In the genomic region with DNA sequence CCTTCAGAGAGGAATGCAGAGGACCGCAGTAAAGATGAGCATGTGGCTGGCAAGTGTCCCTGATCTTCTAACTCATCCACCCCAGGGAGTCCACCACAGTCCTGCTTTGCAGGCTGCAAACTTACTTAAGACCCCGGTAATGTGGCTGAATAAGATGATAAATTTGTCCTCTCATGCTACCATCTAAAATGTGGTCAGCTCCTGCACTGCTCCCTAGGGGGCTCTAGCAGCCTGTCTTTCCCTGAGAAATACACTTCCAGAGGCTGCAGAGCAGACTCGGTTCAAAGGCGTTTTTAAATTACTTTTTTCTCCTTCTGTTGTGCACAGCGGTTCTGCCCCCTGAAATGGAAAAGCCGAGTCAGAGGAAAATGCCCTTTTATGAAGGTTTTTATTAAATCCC, we compare ENCODE assay signal across 9 mouse cellular contexts. TPM values are rescaled to one million over a fixed set of nuclear protein-coding genes. Genes with fewer than 3 reads are reported as not detected.
A peak's percentile ranks its signal among the peaks of the same experiment; 100 is the strongest.
DNase-seq lines count a peak whose midpoint lies in the region; ATAC-seq lines count a peak whose summit lies in the region.
"Had no signal": no experiment of that assay in that cellular context is flagged by ENCODE, and none has a peak within 500 bp of the region (broad histone marks: within the 10 kb centered on the region; RNA-seq: fewer than 3 reads in every experiment).

No protein-coding gene starts in this region.

- no peaks in the 10 kb centered on the region for H3K4me1 ChIP-seq in forebrain, embryonic 14.5 days (ENCODE audit: control insufficient read depth, insufficient read depth, low read length)
- H3K4me1 ChIP-seq in forebrain, embryonic 11.5 days (replicated peaks; ENCODE audit: control insufficient read depth, insufficient read depth, low read length): no peaks in the 10 kb centered on the region
- H3K4me1 ChIP-seq in limb, embryonic 11.5 days (ENCODE audit: control insufficient read depth, insufficient read depth, low read length): no peaks in the 10 kb centered on the region
- peaks cover 16% of the 10 kb centered on the region for H3K4me1 ChIP-seq in limb, embryonic 10.5 days
- peaks cover 3% of the 10 kb centered on the region for H3K4me1 ChIP-seq in hindbrain, embryonic 16.5 days (ENCODE audit: control insufficient read depth, insufficient read depth, low read depth, low read length)
- peaks cover 27% of the 10 kb centered on the region for H3K4me1 ChIP-seq in neural tube, embryonic 13.5 days (replicated peaks)

- peak; percentile 58 for ATAC-seq in forebrain, embryonic 14.5 days
- ATAC-seq in forebrain, embryonic 11.5 days (replicated peaks; ENCODE audit: low FRiP score): no peak
- no peak for ATAC-seq in limb, embryonic 11.5 days (ENCODE audit: insufficient number of reproducible peaks, low FRiP score, low TSS enrichment, low read depth)
- ATAC-seq in hindbrain, embryonic 16.5 days: peak; percentile 46
- peak; percentile 48; the same call in 1 of the 2 replicates for ATAC-seq in neural tube, embryonic 13.5 days (ENCODE audit: low read depth)

- H3K4me2 ChIP-seq in forebrain, embryonic 14.5 days (ENCODE audit: low read length): no peak overlapping the region
- H3K4me2 ChIP-seq in forebrain, embryonic 11.5 days (ENCODE audit: low read depth, low read length, severe bottlenecking): no peak overlapping the region
- no peak overlapping the region for H3K4me2 ChIP-seq in limb, embryonic 11.5 days (ENCODE audit: low read depth, severe bottlenecking)
- H3K4me2 ChIP-seq in hindbrain, embryonic 16.5 days (ENCODE audit: low read length): no peak overlapping the region
- no peak overlapping the region for H3K4me2 ChIP-seq in neural tube, embryonic 13.5 days

- H3K9me3 ChIP-seq in forebrain, embryonic 14.5 days (replicated peaks; ENCODE audit: control insufficient read depth, low read length): no peaks in the 10 kb centered on the region
- no peaks in the 10 kb centered on the region for H3K9me3 ChIP-seq in forebrain, embryonic 11.5 days (ENCODE audit: control insufficient read depth, low read length)
- H3K9me3 ChIP-seq in limb, embryonic 11.5 days (ENCODE audit: control insufficient read depth, low read length): no peaks in the 10 kb centered on the region
- no peaks in the 10 kb centered on the region for H3K9me3 ChIP-seq in limb, embryonic 10.5 days (replicated peaks)
- no peaks in the 10 kb centered on the region for H3K9me3 ChIP-seq in hindbrain, embryonic 16.5 days (ENCODE audit: control insufficient read depth, low read length)
- no peaks in the 10 kb centered on the region for H3K9me3 ChIP-seq in neural tube, embryonic 13.5 days
- H3K9me3 ChIP-seq: G1E had no signal

- H3K27ac ChIP-seq in forebrain, embryonic 14.5 days (ENCODE audit: low read depth, low read length): no peak overlapping the region
- H3K27ac ChIP-seq in forebrain, embryonic 11.5 days (ENCODE audit: low read depth, low read length): no peak overlapping the region
- no peak overlapping the region for H3K27ac ChIP-seq in limb, embryonic 11.5 days (replicated peaks; ENCODE audit: low read depth, low read length)
- H3K27ac ChIP-seq in limb, embryonic 10.5 days: no peak overlapping the region
- no peak overlapping the region for H3K27ac ChIP-seq in hindbrain, embryonic 16.5 days (ENCODE audit: low read depth, low read length)
- peak overlapping the region; percentile 62; the same call in 1 of the 2 replicates for H3K27ac ChIP-seq in neural tube, embryonic 13.5 days (replicated peaks)

- DNase-seq in forebrain, embryonic 14.5 days (ENCODE audit: low spot score): peak; percentile 71
- DNase-seq in forebrain, embryonic 11.5 days (ENCODE audit: low spot score): no peak
- peak; percentile 33 for DNase-seq in limb, embryonic 11.5 days (ENCODE audit: low spot score)
- DNase-seq in limb, embryonic 10.5 days (ENCODE audit: low spot score): no peak
- DNase-seq in cerebellum, adult 9-11 months: no peak
- no peak for DNase-seq in spleen, postnatal 4 days (ENCODE audit: low spot score in 2 of 2)

- H3K4me3 ChIP-seq in forebrain, embryonic 14.5 days (ENCODE audit: low read depth, low read length): no peak overlapping the region
- no peak overlapping the region for H3K4me3 ChIP-seq in forebrain, embryonic 11.5 days (ENCODE audit: low read depth, low read length)
- no peak overlapping the region for H3K4me3 ChIP-seq in limb, embryonic 11.5 days (ENCODE audit: low read depth, low read length)
- H3K4me3 ChIP-seq in limb, embryonic 10.5 days: no peak overlapping the region
- H3K4me3 ChIP-seq in hindbrain, embryonic 16.5 days (ENCODE audit: low read length): no peak overlapping the region
- no peak overlapping the region for H3K4me3 ChIP-seq in neural tube, embryonic 13.5 days

- H3K36me3 ChIP-seq in forebrain, embryonic 14.5 days (ENCODE audit: control insufficient read depth, insufficient read depth, low read length): no peaks in the 10 kb centered on the region
- no peaks in the 10 kb centered on the region for H3K36me3 ChIP-seq in forebrain, embryonic 11.5 days (ENCODE audit: control insufficient read depth, insufficient read depth, low read length)
- H3K36me3 ChIP-seq in limb, embryonic 11.5 days (ENCODE audit: control insufficient read depth, insufficient read depth, low read length): no peaks in the 10 kb centered on the region
- H3K36me3 ChIP-seq in limb, embryonic 10.5 days: no peaks in the 10 kb centered on the region
- no peaks in the 10 kb centered on the region for H3K36me3 ChIP-seq in hindbrain, embryonic 16.5 days (ENCODE audit: control insufficient read depth, insufficient read depth, low read length)
- H3K36me3 ChIP-seq in neural tube, embryonic 13.5 days: no peaks in the 10 kb centered on the region
- H3K36me3 ChIP-seq: G1E had no signal

- no peaks in the 10 kb centered on the region for H3K27me3 ChIP-seq in forebrain, embryonic 14.5 days (replicated peaks; ENCODE audit: control insufficient read depth, insufficient read depth, low read length)
- H3K27me3 ChIP-seq in forebrain, embryonic 11.5 days (ENCODE audit: control insufficient read depth, insufficient read depth, low read length): no peaks in the 10 kb centered on the region
- no peaks in the 10 kb centered on the region for H3K27me3 ChIP-seq in limb, embryonic 11.5 days (ENCODE audit: control insufficient read depth, insufficient read depth, low read length)
- H3K27me3 ChIP-seq in limb, embryonic 10.5 days (ENCODE audit: low read depth, poor library complexity, severe bottlenecking): peaks cover 6% of the 10 kb centered on the region; the same call in 1 of the 2 replicates
- no peaks in the 10 kb centered on the region for H3K27me3 ChIP-seq in hindbrain, embryonic 16.5 days (replicated peaks; ENCODE audit: control insufficient read depth, insufficient read depth, low read length)
- no peaks in the 10 kb centered on the region for H3K27me3 ChIP-seq in neural tube, embryonic 13.5 days

- 13% methylated on average over 6 of the region's 6 CpGs for WGBS in forebrain, embryonic 14.5 days
- 25% methylated on average over 6 of the region's 6 CpGs for WGBS in forebrain, embryonic 11.5 days
- 23% methylated on average over 6 of the region's 6 CpGs for WGBS in limb, embryonic 11.5 days
- 37% methylated on average over 6 of the region's 6 CpGs for WGBS in limb, embryonic 10.5 days
- 10% methylated on average over 6 of the region's 6 CpGs for WGBS in hindbrain, embryonic 16.5 days
- WGBS in neural tube, embryonic 13.5 days: 13% methylated on average over 6 of the region's 6 CpGs

- H3K9ac ChIP-seq in forebrain, embryonic 14.5 days (ENCODE audit: low read length): no peak overlapping the region
- H3K9ac ChIP-seq in forebrain, embryonic 11.5 days (ENCODE audit: low read length): no peak overlapping the region
- no peak overlapping the region for H3K9ac ChIP-seq in limb, embryonic 11.5 days (ENCODE audit: low read length)
- 0 out of 2 replicates have a peak overlapping the region, but pooled peaks have one; percentile 5 for H3K9ac ChIP-seq in hindbrain, embryonic 16.5 days (ENCODE audit: low read depth, low read length)
- H3K9ac ChIP-seq in neural tube, embryonic 13.5 days: no peak overlapping the region

RNA-seq across cellular contexts. Expression of gene 1700001L19Rik, which starts 4.0 kb away (rescaled TPM):
- 3.3 and 4.4 TPM in 2 replicates for polyA plus RNA-seq in forebrain, embryonic 14.5 days (2014; fragmentation: Nextera tagmentation; extraction: Ambion mirVana)
- polyA plus RNA-seq in forebrain, embryonic 11.5 days (2014; fragmentation: Nextera tagmentation; extraction: Ambion mirVana): 0.93 and 1.1 TPM in 2 replicates
- 0.64 and 1.1 TPM in 2 replicates for polyA plus RNA-seq in limb, embryonic 11.5 days (2014; fragmentation: Nextera tagmentation; extraction: Ambion mirVana)
- 0.34 and 0.95 TPM in 2 replicates for polyA plus RNA-seq in limb, embryonic 10.5 days (2016; fragmentation: Nextera tagmentation; extraction: Ambion mirVana)
- 9.4 and 14.4 TPM in 2 replicates for polyA plus RNA-seq in hindbrain, embryonic 16.5 days (2015; fragmentation: Nextera tagmentation; extraction: Ambion mirVana)
- 2.9 and 3.8 TPM in 2 replicates for polyA plus RNA-seq in neural tube, embryonic 13.5 days (2015; fragmentation: Nextera tagmentation; extraction: Ambion mirVana)
- polyA plus RNA-seq: G1E had no signal

RNA-seq across cellular contexts. Expression of gene Fastkd3, which starts 19.1 kb away (rescaled TPM):
- 28.5 and 31.1 TPM in 2 replicates for polyA plus RNA-seq in forebrain, embryonic 14.5 days (2014; fragmentation: Nextera tagmentation; extraction: Ambion mirVana)
- 43.4 and 46.6 TPM in 2 replicates for polyA plus RNA-seq in forebrain, embryonic 11.5 days (2014; fragmentation: Nextera tagmentation; extraction: Ambion mirVana)
- 51.2 and 54.2 TPM in 2 replicates for polyA plus RNA-seq in limb, embryonic 11.5 days (2014; fragmentation: Nextera tagmentation; extraction: Ambion mirVana)
- polyA plus RNA-seq in limb, embryonic 10.5 days (2016; fragmentation: Nextera tagmentation; extraction: Ambion mirVana): 55.7 and 59.2 TPM in 2 replicates
- 21.9 and 22.3 TPM in 2 replicates for polyA plus RNA-seq in hindbrain, embryonic 16.5 days (2015; fragmentation: Nextera tagmentation; extraction: Ambion mirVana)
- polyA plus RNA-seq in neural tube, embryonic 13.5 days (2015; fragmentation: Nextera tagmentation; extraction: Ambion mirVana): 24.7 and 32.9 TPM in 2 replicates

RNA-seq across cellular contexts. Expression of gene Mtrr, which starts 19.2 kb away (rescaled TPM):
- polyA plus RNA-seq in forebrain, embryonic 14.5 days (2014; fragmentation: Nextera tagmentation; extraction: Ambion mirVana): 10.4 and 12.8 TPM in 2 replicates
- polyA plus RNA-seq in forebrain, embryonic 11.5 days (2014; fragmentation: Nextera tagmentation; extraction: Ambion mirVana): 21.6 and 22.3 TPM in 2 replicates
- polyA plus RNA-seq in limb, embryonic 11.5 days (2014; fragmentation: Nextera tagmentation; extraction: Ambion mirVana): 21.9 and 24.7 TPM in 2 replicates
- polyA plus RNA-seq in limb, embryonic 10.5 days (2016; fragmentation: Nextera tagmentation; extraction: Ambion mirVana): 25.2 and 28.7 TPM in 2 replicates
- polyA plus RNA-seq in hindbrain, embryonic 16.5 days (2015; fragmentation: Nextera tagmentation; extraction: Ambion mirVana): 10.6 and 12.6 TPM in 2 replicates
- 11.2 and 14.3 TPM in 2 replicates for polyA plus RNA-seq in neural tube, embryonic 13.5 days (2015; fragmentation: Nextera tagmentation; extraction: Ambion mirVana)

Comparison
In these comparisons a context has a peak if more than half of its experiments do, and no peak if none do; other contexts are left out.
1. ATAC-seq: peak in forebrain, embryonic 14.5 days (single experiment), hindbrain, embryonic 16.5 days (single experiment) and neural tube, embryonic 13.5 days (single experiment); none in forebrain, embryonic 11.5 days (single experiment) and limb, embryonic 11.5 days (single experiment).
2. DNase-seq: peak in forebrain, embryonic 14.5 days (single experiment) and limb, embryonic 11.5 days (single experiment); none in forebrain, embryonic 11.5 days (single experiment), limb, embryonic 10.5 days (single experiment), cerebellum, adult 9-11 months (single experiment) and spleen, postnatal 4 days (0 of 2).